Mouse (Mus musculus) spleen, adult 2 months (tissue): ENCODE measurements around the gene Twsg1.

Source experiments
- CTCF ChIP-seq: fragments of 200-500 bp; IDR thresholded peaks from 2 replicates; pipeline ENCODE4 v1.5.1; 2011; ENCODE audit warnings: mild to moderate bottlenecking, inconsistent platforms; ENCODE audit not compliant: insufficient read depth, insufficient read length, insufficient replicate concordance; ENCODE audit errors: extremely low read depth
- POLR2A ChIP-seq: fragments of 200-500 bp; IDR thresholded peaks from 2 replicates; pipeline ENCODE4 v1.6.1; 2011; ENCODE audit warnings: low read depth, low read length, inconsistent platforms

GRCm38 (mm10) chr17:65873834-65874233 is 77.2 kb downstream of the Twsg1 start:
- TF ChIP-seq CTCF (no peak), POLR2A (no peak)
